Mouse (Mus musculus): ENCODE measurements around the gene Ppil6.

GRCm38 (mm10) chr10:41472534-41472933, 17.7 kb upstream of the Ppil6 start:
- TF ChIP-seq POLR2A (IDR thresholded peaks at IDR 0.05; ENCODE audit: low read depth, low read length) (no peak), CTCF (conservative IDR thresholded peaks at IDR 0.05; ENCODE audit: insufficient read depth, insufficient read length, low read depth, low read length) (no peak)
